In the genomic region with DNA sequence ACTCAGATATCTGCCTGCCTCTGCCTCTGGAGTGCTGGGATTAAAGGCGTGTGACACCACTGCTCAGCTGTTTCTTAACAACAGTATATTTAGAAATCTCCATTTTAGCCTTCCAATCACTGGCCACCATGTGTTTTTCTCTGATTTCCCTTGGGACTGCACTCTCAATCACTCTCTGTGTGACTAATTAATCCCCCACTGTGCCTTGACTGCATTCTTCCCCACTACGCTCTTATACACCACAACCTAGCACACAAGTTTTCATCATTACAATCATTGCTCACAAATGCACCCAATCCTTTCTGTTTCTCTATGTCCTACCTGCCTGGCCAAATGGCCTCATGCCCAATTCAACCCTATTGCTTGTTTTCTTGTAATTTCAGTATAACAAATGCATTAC, we compare ENCODE assay signal across 29 mouse cellular contexts. TPM values are rescaled to one million over a fixed set of nuclear protein-coding genes. Genes with fewer than 3 reads are reported as not detected.
A peak's percentile ranks its signal among the peaks of the same experiment; 100 is the strongest.
DNase-seq lines count a peak whose midpoint lies in the region; ATAC-seq and TF ChIP-seq lines count a peak whose summit lies in the region.
"Had no signal": no experiment of that assay in that cellular context is flagged by ENCODE, and none has a peak within 500 bp of the region (broad histone marks: within the 10 kb centered on the region; RNA-seq: fewer than 3 reads in every experiment).

No protein-coding gene starts in this region.

- H3K27me3 ChIP-seq in midbrain, embryonic 14.5 days (ENCODE audit: control insufficient read depth, insufficient read depth, low read length), result no peaks in the 10 kb centered on the region
- H3K27me3 ChIP-seq in midbrain, embryonic 10.5 days (ENCODE audit: low read depth, poor library complexity, severe bottlenecking), result no peaks in the 10 kb centered on the region
- H3K27me3 ChIP-seq in hindbrain, embryonic 13.5 days, result no peaks in the 10 kb centered on the region
- H3K27me3 ChIP-seq: forebrain, embryonic 13.5 days; heart, embryonic 13.5 days had no signal

- no peak overlapping the region for H3K9ac ChIP-seq in midbrain, embryonic 14.5 days (replicated peaks; ENCODE audit: low read length)
- H3K9ac ChIP-seq in hindbrain, embryonic 13.5 days, result no peak overlapping the region
- H3K9ac ChIP-seq: forebrain, embryonic 13.5 days; heart, embryonic 13.5 days had no signal

- 50% methylated on average over 2 of the region's 2 CpGs for WGBS in midbrain, embryonic 14.5 days
- 76% methylated on average over 2 of the region's 2 CpGs for WGBS in midbrain, embryonic 10.5 days
- 37% methylated on average over 2 of the region's 2 CpGs for WGBS in hindbrain, embryonic 13.5 days

- H3K9me3 ChIP-seq in midbrain, embryonic 14.5 days (ENCODE audit: control insufficient read depth, low read length), result no peaks in the 10 kb centered on the region
- H3K9me3 ChIP-seq in midbrain, embryonic 10.5 days (replicated peaks), result no peaks in the 10 kb centered on the region
- H3K9me3 ChIP-seq in hindbrain, embryonic 13.5 days, result no peaks in the 10 kb centered on the region
- H3K9me3 ChIP-seq: forebrain, embryonic 10.5 days; forebrain, embryonic 13.5 days; heart, embryonic 10.5 days; heart, embryonic 13.5 days had no signal

- no peak for ATAC-seq in midbrain, embryonic 14.5 days (ENCODE audit: low FRiP score, low TSS enrichment)
- ATAC-seq in hindbrain, embryonic 13.5 days (ENCODE audit: low FRiP score), result 0 out of 2 replicates have a peak, but pooled peaks have one; percentile 61
- ATAC-seq: CD4-positive, CD25-positive, alpha-beta regulatory T cell, adult 4 months; forebrain, embryonic 13.5 days; forebrain, embryonic 16.5 days had no signal

- H3K27ac ChIP-seq in midbrain, embryonic 14.5 days (replicated peaks; ENCODE audit: low read depth, low read length), result no peak overlapping the region
- no peak overlapping the region for H3K27ac ChIP-seq in midbrain, embryonic 10.5 days (replicated peaks)
- no peak overlapping the region for H3K27ac ChIP-seq in hindbrain, embryonic 13.5 days
- H3K27ac ChIP-seq: forebrain, embryonic 10.5 days; forebrain, embryonic 13.5 days; heart, adult 2 months; heart, embryonic 10.5 days; heart, embryonic 13.5 days had no signal

- H3K36me3 ChIP-seq in midbrain, embryonic 14.5 days (ENCODE audit: control insufficient read depth, insufficient read depth, low read length), result no peaks in the 10 kb centered on the region
- no peaks in the 10 kb centered on the region for H3K36me3 ChIP-seq in midbrain, embryonic 10.5 days
- no peaks in the 10 kb centered on the region for H3K36me3 ChIP-seq in hindbrain, embryonic 13.5 days
- H3K36me3 ChIP-seq: forebrain, embryonic 10.5 days; heart, embryonic 10.5 days; heart, embryonic 13.5 days had no signal

- no peaks in the 10 kb centered on the region for H3K4me1 ChIP-seq in midbrain, embryonic 14.5 days (ENCODE audit: control insufficient read depth, insufficient read depth, low read length)
- no peaks in the 10 kb centered on the region for H3K4me1 ChIP-seq in midbrain, embryonic 10.5 days
- H3K4me1 ChIP-seq in hindbrain, embryonic 13.5 days (replicated peaks), result no peaks in the 10 kb centered on the region
- H3K4me1 ChIP-seq: forebrain, embryonic 10.5 days; forebrain, embryonic 13.5 days; heart, embryonic 10.5 days; heart, embryonic 13.5 days had no signal

- H3K4me3 ChIP-seq in midbrain, embryonic 14.5 days (replicated peaks; ENCODE audit: low read depth, low read length), result no peak overlapping the region
- H3K4me3 ChIP-seq in midbrain, embryonic 10.5 days, result no peak overlapping the region
- H3K4me3 ChIP-seq in hindbrain, embryonic 13.5 days, result no peak overlapping the region
- H3K4me3 ChIP-seq: forebrain, embryonic 10.5 days; forebrain, embryonic 13.5 days; heart, adult 2 months; heart, embryonic 10.5 days; heart, embryonic 13.5 days had no signal

- no peak for TF ChIP-seq POLR2A in brain, embryonic 14.5 days (IDR thresholded peaks at IDR 0.05; ENCODE audit: borderline replicate concordance, extremely low read depth, insufficient read depth, insufficient read length, poor library complexity, severe bottlenecking)

- H3K4me2 ChIP-seq in midbrain, embryonic 14.5 days (ENCODE audit: low read length), result no peak overlapping the region
- no peak overlapping the region for H3K4me2 ChIP-seq in hindbrain, embryonic 13.5 days
- H3K4me2 ChIP-seq: forebrain, embryonic 13.5 days; heart, embryonic 13.5 days had no signal

- peak; percentile 20 for DNase-seq in midbrain, embryonic 14.5 days
- DNase-seq in midbrain, embryonic 10.5 days (ENCODE audit: low spot score), result no peak
- peak; percentile 24 for DNase-seq in brain, embryonic 14.5 days (ENCODE audit: low read depth)
- peak; percentile 2 for DNase-seq in mesoderm, embryonic 11.5 days (ENCODE audit: low read depth, low spot score)
- no peak for DNase-seq in right cerebral cortex, postnatal 10 days (ENCODE audit: low spot score in 2 of 2)
- DNase-seq in embryo, embryonic 10 days (ENCODE audit: low spot score), result no peak
- DNase-seq: adrenal gland, adult 2 months; adrenal gland, postnatal 14 days; cerebellum, adult 11-12 months; cerebellum, adult 8-10 months; cerebellum, postnatal 10 days; cerebellum, postnatal 36 days; gastrocnemius, postnatal 10 days; gastrocnemius, postnatal 36 days; heart, adult 2 months; heart, postnatal 14 days; heart, postnatal 4 days had no signal

- no peak for TF ChIP-seq CTCF in brain, embryonic 14.5 days (IDR thresholded peaks at IDR 0.05; ENCODE audit: borderline replicate concordance, extremely low read depth, insufficient read depth, insufficient read length)

RNA-seq across cellular contexts. Expression of a gene that starts 43.7 kb away (rescaled TPM):
- polyA plus RNA-seq in midbrain, embryonic 14.5 days (2014; fragmentation: Nextera tagmentation; extraction: Ambion mirVana), result not detected in 2 replicates
- 0.10 TPM in 1 of 2 replicates, not detected in the other for polyA plus RNA-seq in midbrain, embryonic 10.5 days (2016; fragmentation: Nextera tagmentation; extraction: Ambion mirVana)
- polyA plus RNA-seq in brain, embryonic 14.5 days (2012; rRNA removed), result 0.03 and 0.06 TPM in 2 replicates
- not detected in 2 replicates for polyA plus RNA-seq in hindbrain, embryonic 13.5 days (2015; fragmentation: Nextera tagmentation; extraction: Ambion mirVana)
- polyA plus RNA-seq: adrenal gland, adult 2 months; C2C12; CD4-positive, CD25-positive, alpha-beta regulatory T cell, adult 4 months; embryonic facial prominence, embryonic 11.5 days; embryonic facial prominence, embryonic 14.5 days; forebrain, embryonic 10.5 days; forebrain, embryonic 13.5 days; forebrain, embryonic 16.5 days; heart, embryonic 10.5 days; heart, embryonic 13.5 days; heart, embryonic 16.5 days; intestine, embryonic 14.5 days had no signal

Comparison
In these comparisons a context has a peak if more than half of its experiments do, and no peak if none do; other contexts are left out.
1. DNase-seq: peak in midbrain, embryonic 14.5 days (single experiment), brain, embryonic 14.5 days (single experiment) and mesoderm, embryonic 11.5 days (single experiment); none in midbrain, embryonic 10.5 days (single experiment), right cerebral cortex, postnatal 10 days (0 of 2) and embryo, embryonic 10 days (single experiment).